Mouse (Mus musculus): ENCODE data around the gene Sh3glb2.

- TF ChIP-seq CTCF (IDR thresholded peaks at IDR 0.05; ENCODE audit: borderline replicate concordance, control insufficient read depth, extremely low read depth, insufficient read depth, low read length, poor library complexity) (no peak), POLR2A (IDR thresholded peaks at IDR 0.05; ENCODE audit: control insufficient read depth, extremely low read depth, insufficient read depth, low read length, poor library complexity) (no peak)
These were observed 48.6 kb upstream of the Sh3glb2 start for GRCm38 (mm10) chr2:30407778-30408177.
